Mouse (Mus musculus) myocyte (in vitro differentiated cells): ENCODE measurements around the gene Sowahb. TPM values are rescaled to one million over a fixed set of nuclear protein-coding genes. Genes with fewer than 3 reads are reported as not detected.

Source experiments
- H3K27me3 ChIP-seq: one replicate; pipeline ENCODE4 v1.6.1; 2011; ENCODE audit not compliant: control insufficient read depth, insufficient read depth, insufficient read length
- H3K36me3 ChIP-seq: one replicate; pipeline ENCODE4 v1.6.1; 2011; ENCODE audit not compliant: control insufficient read depth, insufficient read depth
- H3K4me2 ChIP-seq: one replicate; pipeline ENCODE4 v1.6.1; 2011; ENCODE audit warnings: low read depth, control low read depth
- H3K4me3 ChIP-seq: one replicate; pipeline ENCODE4 v1.5.1; 2011; ENCODE audit warnings: mild to moderate bottlenecking, control low read depth, moderate library complexity
- H3K79me2 ChIP-seq: one replicate; pipeline ENCODE4 v1.6.1; 2011; ENCODE audit not compliant: control insufficient read depth, insufficient read depth
- H3ac ChIP-seq: one replicate; pipeline ENCODE4 v1.6.1; 2011; ENCODE audit not compliant: control insufficient read depth, insufficient read length
- CEBPB ChIP-seq: IDR thresholded peaks from 2 replicates; pipeline ENCODE4 v1.6.1; 2011; ENCODE audit warnings: mild to moderate bottlenecking, moderate library complexity; ENCODE audit not compliant: poor library complexity, insufficient read depth, severe bottlenecking
- E2F4 ChIP-seq: IDR thresholded peaks from one replicate; pipeline ENCODE4 v1.6.1; 2011; ENCODE audit warnings: mild to moderate bottlenecking, control low read depth, moderate library complexity; ENCODE audit not compliant: insufficient read depth
- MAX ChIP-seq: IDR thresholded peaks from one replicate; pipeline ENCODE4 v1.6.1; 2011; ENCODE audit warnings: low read depth, mild to moderate bottlenecking, control low read depth
- MYOD1 ChIP-seq, 3 experiments: IDR thresholded peaks; one replicate each; pipeline ENCODE4 v1.6.1; 2011; ENCODE audit warnings: control low read depth in 2 of 3, low read depth in 2 of 3, mild to moderate bottlenecking in 2 of 3, moderate library complexity in 1 of 3; ENCODE audit not compliant: insufficient read length in 2 of 3, control insufficient read depth in 1 of 3
- MYOG ChIP-seq, 3 experiments: IDR thresholded peaks; one replicate each; pipeline ENCODE4 v1.6.1; 2011; ENCODE audit warnings: control low read depth in 2 of 3, low read depth in 2 of 3, mild to moderate bottlenecking in 2 of 3; ENCODE audit not compliant: insufficient read length in 2 of 3, control insufficient read depth in 1 of 3, insufficient read depth in 1 of 3
- POLR2A ChIP-seq: IDR thresholded peaks from one replicate; pipeline ENCODE4 v1.6.1; 2011; ENCODE audit warnings: low read depth, mild to moderate bottlenecking, control low read depth, moderate library complexity; ENCODE audit not compliant: insufficient read length
- POLR2AphosphoS2 ChIP-seq: IDR thresholded peaks from one replicate; pipeline ENCODE4 v1.6.1; 2011; ENCODE audit warnings: low read depth, control low read depth; ENCODE audit not compliant: insufficient read length
- REST ChIP-seq: IDR thresholded peaks from one replicate; pipeline ENCODE4 v1.6.1; 2011; ENCODE audit warnings: mild to moderate bottlenecking, control low read depth, moderate library complexity; ENCODE audit not compliant: insufficient read depth, insufficient read length
- SRF ChIP-seq: IDR thresholded peaks from one replicate; pipeline ENCODE4 v1.6.1; 2011; ENCODE audit warnings: low read depth; ENCODE audit not compliant: control insufficient read depth, insufficient read length
- TCF12 ChIP-seq: IDR thresholded peaks from one replicate; pipeline ENCODE4 v1.6.1; 2011; ENCODE audit warnings: mild to moderate bottlenecking, control low read depth; ENCODE audit not compliant: poor library complexity, insufficient read depth, severe bottlenecking
- TCF3 ChIP-seq: IDR thresholded peaks from one replicate; pipeline ENCODE4 v1.6.1; 2011; ENCODE audit warnings: low read depth, control low read depth; ENCODE audit not compliant: insufficient read length
- USF1 ChIP-seq: IDR thresholded peaks from one replicate; pipeline ENCODE4 v1.6.1; 2011; ENCODE audit warnings: low read depth, mild to moderate bottlenecking, control low read depth, moderate library complexity
- polyA plus RNA-seq: library from polyadenylated mRNA; unstranded; fragments of >200 nt; fragmentation: generic; extraction: Trizol; gene quantifications from one replicate; pipeline ENCODE4 v1.2.1, GENCODE M21; 2012; ENCODE audit warnings: missing spikeins

Gene Sowahb
- polyA plus RNA-seq, 1 experiment = not detected

DNA sequence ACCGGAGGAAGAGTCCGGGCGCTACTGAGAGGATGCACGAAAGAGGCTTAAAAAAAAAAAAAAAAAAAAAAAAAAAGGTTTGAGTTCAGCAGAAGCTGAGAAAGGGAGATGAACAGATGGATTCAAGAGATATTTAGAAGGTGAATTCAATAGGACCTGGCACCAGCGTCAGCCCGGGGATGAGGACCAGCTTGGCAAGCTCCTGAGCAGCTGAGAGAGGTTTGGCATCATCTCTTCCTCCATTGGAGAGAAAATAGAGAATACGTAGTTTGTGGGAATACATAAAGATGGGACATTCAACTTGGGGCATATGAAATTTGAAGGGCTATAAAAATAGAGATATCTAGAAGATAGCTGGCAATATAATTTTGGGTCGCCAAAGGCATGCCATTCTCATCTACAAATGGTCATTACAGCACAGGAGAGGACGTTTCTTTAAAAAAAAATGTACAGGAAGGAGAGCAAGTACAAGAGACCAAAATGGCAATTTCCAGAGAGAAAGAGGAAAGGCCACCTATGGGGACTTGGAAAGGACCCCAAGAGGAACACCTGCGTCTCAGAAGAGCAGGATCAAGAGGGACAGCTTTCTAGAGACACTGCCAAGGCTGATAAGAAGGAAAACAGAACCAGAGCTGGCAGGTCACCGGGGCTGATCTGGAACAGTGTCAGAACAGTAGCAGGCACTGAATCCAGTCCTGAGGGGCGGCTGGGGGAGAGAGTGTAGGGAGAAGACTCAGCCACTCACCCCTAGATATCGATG is 3.8 kb upstream of the Sowahb start:
- H3K27me3 ChIP-seq = peaks cover 18% of the 10 kb centered on the region
- H3K4me3 ChIP-seq = no peak overlapping the region
- TF ChIP-seq POLR2AphosphoS2 = no peak
- TF ChIP-seq CEBPB = no peak
- no peaks in the 10 kb centered on the region for H3K79me2 ChIP-seq
- no peak overlapping the region for H3K4me2 ChIP-seq
- H3K36me3 ChIP-seq = no peaks in the 10 kb centered on the region
- no peak overlapping the region for H3ac ChIP-seq

- peaks cover 28% of the 10 kb centered on the region for H3K27me3 ChIP-seq
These were observed 1.6 kb upstream of the Sowahb start for GRCm38 (mm10) chr5:93046306-93046845.

GRCm38 (mm10) chr5:93045371-93045714 is 521 bp upstream of the Sowahb start:
- Histone ChIP-seq H3K4me2 (peak overlapping the region; percentile 34), H3K36me3 (no peaks in the 10 kb centered on the region), H3K27me3 (peaks cover 28% of the 10 kb centered on the region), H3K4me3 (no peak overlapping the region), H3K79me2 (no peaks in the 10 kb centered on the region), H3ac (no peak overlapping the region)
- TF ChIP-seq MYOG (IDR thresholded peaks at IDR 0.05; ENCODE audit: control insufficient read depth in 1 of 3, insufficient read depth in 1 of 3, insufficient read length in 2 of 3, low read depth in 2 of 3) = no peak
- no peak for TF ChIP-seq SRF
- no peak for TF ChIP-seq REST
- TF ChIP-seq TCF12 = no peak
- no peak for TF ChIP-seq MYOD1 (IDR thresholded peaks at IDR 0.05; ENCODE audit: control insufficient read depth in 1 of 3, insufficient read length in 2 of 3, low read depth in 2 of 3)
- no peak for TF ChIP-seq E2F4
- TF ChIP-seq MAX = no peak

More at GRCm38 (mm10) chr5:93046306-93046845, 1.6 kb upstream of the Sowahb start:
- Histone ChIP-seq H3ac (no peak overlapping the region), H3K79me2 (no peaks in the 10 kb centered on the region), H3K4me3 (no peak overlapping the region), H3K36me3 (no peaks in the 10 kb centered on the region), H3K4me2 (no peak overlapping the region)
- TF ChIP-seq MYOG (IDR thresholded peaks at IDR 0.05; ENCODE audit: control insufficient read depth in 1 of 3, insufficient read depth in 1 of 3, insufficient read length in 2 of 3, low read depth in 2 of 3) = no peak
- no peak for TF ChIP-seq POLR2AphosphoS2

DNA sequence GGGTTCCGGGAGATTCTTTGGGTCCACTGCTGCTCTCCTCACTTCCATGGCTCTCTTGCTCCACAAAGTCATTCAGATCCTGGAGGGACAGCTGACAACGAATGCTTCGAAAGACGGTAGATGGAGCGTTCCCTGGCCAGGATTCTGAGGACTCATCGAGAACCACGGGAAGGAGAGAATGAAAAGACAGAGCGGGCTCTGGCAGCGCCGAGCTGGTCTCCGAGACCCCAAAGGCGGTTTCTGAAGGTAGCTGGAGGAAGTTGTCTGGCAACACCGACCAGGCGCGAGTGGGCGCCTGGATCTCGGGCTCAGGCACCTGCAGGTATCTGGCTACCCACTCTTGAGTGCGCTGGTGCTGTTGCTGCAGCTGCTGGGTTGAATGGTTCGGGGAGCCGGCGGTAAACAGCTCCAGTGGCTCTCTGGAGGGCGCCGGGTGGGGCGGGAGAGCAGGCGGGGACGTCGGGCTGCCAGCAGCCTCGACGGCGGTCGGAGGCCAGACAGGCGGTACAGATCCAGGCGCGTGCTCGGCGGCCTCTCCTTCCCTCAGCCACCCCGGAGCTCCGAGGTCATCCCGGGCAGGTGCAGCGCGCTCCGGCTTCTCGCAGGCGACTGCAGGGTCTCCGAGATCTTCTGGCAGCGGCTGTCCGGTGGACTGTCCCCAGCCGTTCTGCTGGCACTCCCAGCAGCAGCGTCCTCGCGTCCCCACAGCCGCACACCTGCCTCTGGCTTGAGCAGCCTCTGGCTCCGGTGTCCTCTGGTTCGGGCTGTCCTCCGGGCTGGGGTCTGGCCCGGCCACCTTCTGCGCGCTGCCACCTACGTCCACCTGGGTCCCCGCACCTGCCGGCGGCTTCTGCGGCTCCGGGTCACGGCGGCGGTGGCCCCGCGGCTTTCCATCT is 886 bp downstream of the Sowahb start:
- H3ac ChIP-seq = no peak overlapping the region
- peaks cover 28% of the 10 kb centered on the region for H3K27me3 ChIP-seq
- H3K79me2 ChIP-seq = no peaks in the 10 kb centered on the region
- peak overlapping the region; percentile 34 for H3K4me2 ChIP-seq
- H3K36me3 ChIP-seq = no peaks in the 10 kb centered on the region
- no peak for TF ChIP-seq MAX
- TF ChIP-seq E2F4 = no peak
- TF ChIP-seq REST = no peak
- TF ChIP-seq USF1 = no peak
- TF ChIP-seq MYOD1 (IDR thresholded peaks at IDR 0.05; ENCODE audit: control insufficient read depth in 1 of 3, insufficient read length in 2 of 3, low read depth in 2 of 3) = no peak
- TF ChIP-seq CEBPB = no peak
- TF ChIP-seq TCF3 = no peak
- no peak for TF ChIP-seq POLR2AphosphoS2
- TF ChIP-seq SRF = no peak
- TF ChIP-seq TCF12 = no peak
- TF ChIP-seq POLR2A = no peak
- H3K4me3 ChIP-seq = no peak overlapping the region

- H3K79me2 ChIP-seq = no peaks in the 10 kb centered on the region
- H3K4me2 ChIP-seq = no peak overlapping the region
- H3K36me3 ChIP-seq = no peaks in the 10 kb centered on the region
- no peak overlapping the region for H3ac ChIP-seq
- TF ChIP-seq TCF3 (no peak), MYOG (IDR thresholded peaks at IDR 0.05; ENCODE audit: control insufficient read depth in 1 of 3, insufficient read depth in 1 of 3, insufficient read length in 2 of 3, low read depth in 2 of 3) (no peak), REST (no peak), POLR2AphosphoS2 (no peak)
- H3K27me3 ChIP-seq = peaks cover 28% of the 10 kb centered on the region
- H3K4me3 ChIP-seq = no peak overlapping the region
These were observed 1.8 kb downstream of the Sowahb start for GRCm38 (mm10) chr5:93042831-93043687.
